In genomic region chr4:21688703-21689200, GRCm38 (mm10) we compare ENCODE assay signal across 10 mouse cellular contexts. TPM values are rescaled to one million over a fixed set of nuclear protein-coding genes. Genes with fewer than 3 reads are reported as not detected.
DNase-seq lines count a peak whose midpoint lies in the region; ATAC-seq lines count a peak whose summit lies in the region.
"Had no signal": no experiment of that assay in that cellular context is flagged by ENCODE, and none has a peak within 500 bp of the region (broad histone marks: within the 10 kb centered on the region; RNA-seq: fewer than 3 reads in every experiment).

No protein-coding gene starts in this region.

- peak overlapping the region; percentile 46 for H3K4me3 ChIP-seq in neural tube, embryonic 11.5 days (ENCODE audit: low read depth, low read length)

- peak; percentile 12 to 28 for DNase-seq in heart, adult 18-20 months
- no peak for DNase-seq in heart, adult 8-10 months (ENCODE audit: low spot score)
- peak; percentile 25 for DNase-seq in adrenal gland, postnatal 14 days
- peak; percentile 32 to 54 for DNase-seq in kidney, postnatal 4 days
- DNase-seq in neural tube, embryonic 11.5 days (ENCODE audit: low spot score), result peak; percentile 85
- DNase-seq in ovary, adult 18-20 months (ENCODE audit: low spot score), result no peak

- peaks cover 7% of the 10 kb centered on the region; the same call in 1 of the 2 replicates for H3K4me1 ChIP-seq in neural tube, embryonic 11.5 days (ENCODE audit: control insufficient read depth, insufficient read depth, low read length)

- under 1% methylated on average over 56 of the region's 64 CpGs for WGBS in neural tube, embryonic 11.5 days

- no peaks in the 10 kb centered on the region for H3K36me3 ChIP-seq in neural tube, embryonic 11.5 days (ENCODE audit: control insufficient read depth, insufficient read depth, low read length)

- peak overlapping the region; percentile 69 for H3K9ac ChIP-seq in neural tube, embryonic 11.5 days (ENCODE audit: low read length)

- peaks cover 79% of the 10 kb centered on the region for H3K27me3 ChIP-seq in neural tube, embryonic 11.5 days (ENCODE audit: control insufficient read depth, insufficient read depth, low read length)

- peak; percentile 57 for ATAC-seq in granulocyte monocyte progenitor cell, adult 5-6 weeks (replicated peaks; ENCODE audit: poor library complexity, severe bottlenecking)
- ATAC-seq in neural tube, embryonic 11.5 days (ENCODE audit: insufficient read depth, low FRiP score, low TSS enrichment), result peak; percentile 18
- ATAC-seq in megakaryocyte-erythroid progenitor cell, adult 5-6 weeks (replicated peaks; ENCODE audit: low FRiP score, low TSS enrichment, poor library complexity, severe bottlenecking), result no peak

- peak overlapping the region; percentile 78 for H3K4me2 ChIP-seq in neural tube, embryonic 11.5 days (ENCODE audit: low read depth)

- H3K9me3 ChIP-seq in neural tube, embryonic 11.5 days (ENCODE audit: control insufficient read depth, low read length), result no peaks in the 10 kb centered on the region

- H3K27ac ChIP-seq in neural tube, embryonic 11.5 days (ENCODE audit: low read depth, low read length), result peak overlapping the region; percentile 97

RNA-seq across cellular contexts. Expression of gene Prdm13, which starts 3.0 kb away (rescaled TPM):
- total RNA-seq in heart, adult 18-20 months (2021), result not detected
- total RNA-seq in heart, adult 8-10 months (2022), result not detected
- total RNA-seq in adrenal gland, postnatal 14 days (2021), result not detected in 2 replicates
- not detected in 2 replicates for total RNA-seq in granulocyte monocyte progenitor cell, adult 5-6 weeks (2014; fragmentation: Nextera tagmentation)
- not detected in 2 replicates for total RNA-seq in granulocyte monocyte progenitor cell, adult 5-6 weeks (2017)
- 6.8 and 8.8 TPM in 2 replicates for polyA plus RNA-seq in neural tube, embryonic 11.5 days (2014; fragmentation: Nextera tagmentation; extraction: Ambion mirVana)
- total RNA-seq in megakaryocyte-erythroid progenitor cell, adult 5-6 weeks (2014; fragmentation: Nextera tagmentation), result not detected in 2 replicates
- not detected in 2 replicates for total RNA-seq in megakaryocyte-erythroid progenitor cell, adult 5-6 weeks (2017)
- total RNA-seq: heart, postnatal 36 days; MEL had no signal

RNA-seq across cellular contexts. Expression of gene Ccnc, which starts 38.7 kb away (rescaled TPM):
- total RNA-seq in heart, adult 18-20 months (2021), result 10 to 100 TPM; 15.0 to 15.1 TPM
- 10 to 100 TPM; 10.3 to 13.9 (median 11.5) TPM for total RNA-seq in heart, adult 8-10 months (2022)
- 19.5 and 19.9 TPM in 2 replicates for total RNA-seq in adrenal gland, postnatal 14 days (2021)
- total RNA-seq in granulocyte monocyte progenitor cell, adult 5-6 weeks (2014; fragmentation: Nextera tagmentation), result 22.2 and 31.3 TPM in 2 replicates
- total RNA-seq in granulocyte monocyte progenitor cell, adult 5-6 weeks (2017), result 34.0 and 41.4 TPM in 2 replicates
- polyA plus RNA-seq in neural tube, embryonic 11.5 days (2014; fragmentation: Nextera tagmentation; extraction: Ambion mirVana), result 68.5 and 79.5 TPM in 2 replicates
- total RNA-seq in megakaryocyte-erythroid progenitor cell, adult 5-6 weeks (2014; fragmentation: Nextera tagmentation), result 27.5 and 28.5 TPM in 2 replicates
- 38.9 and 41.7 TPM in 2 replicates for total RNA-seq in megakaryocyte-erythroid progenitor cell, adult 5-6 weeks (2017)

Comparison
In these comparisons a context has a peak if more than half of its experiments do, and no peak if none do; other contexts are left out.
1. DNase-seq: peak in heart, adult 18-20 months (2 of 2), adrenal gland, postnatal 14 days (single experiment), kidney, postnatal 4 days (2 of 2) and neural tube, embryonic 11.5 days (single experiment); none in heart, adult 8-10 months (single experiment) and ovary, adult 18-20 months (single experiment).